Mouse (Mus musculus) midbrain, embryonic 11.5 days (tissue): ENCODE measurements around the gene Ccdc88c. TPM values are rescaled to one million over a fixed set of nuclear protein-coding genes. Genes with fewer than 3 reads are reported as not detected.

Experiments
- ATAC-seq: fragments of 200-750 bp; cut with Nextera tagmentation; 2 replicates; pipeline ENCODE4 v1.8.0; 2017; ENCODE audit warnings: moderate TSS enrichment, moderate library complexity; ENCODE audit not compliant: low FRiP score
- DNase-seq: peaks from one replicate; pipeline ENCODE4 v3.0.0; 2015; ENCODE audit warnings: low spot score; ENCODE audit errors: missing footprints
- H3K27ac ChIP-seq: fragments of 300-500 bp; sonication (generic); 2 replicates; pipeline ENCODE4 v1.5.1; 2014; ENCODE audit warnings: low read depth, low read length
- H3K27me3 ChIP-seq: fragments of 300-500 bp; sonication (generic); 2 replicates; pipeline ENCODE4 v1.6.1; 2014; ENCODE audit warnings: mild to moderate bottlenecking, low read length, moderate library complexity, mixed read lengths; ENCODE audit not compliant: control insufficient read depth, insufficient read depth
- H3K36me3 ChIP-seq: fragments of 300-500 bp; sonication (generic); 2 replicates; pipeline ENCODE4 v1.6.1; 2014; ENCODE audit warnings: mild to moderate bottlenecking, low read length, moderate library complexity, mixed read lengths; ENCODE audit not compliant: control insufficient read depth, insufficient read depth
- H3K4me1 ChIP-seq: fragments of 300-500 bp; sonication (generic); 2 replicates; pipeline ENCODE4 v1.6.1; 2014; ENCODE audit warnings: low read length; ENCODE audit not compliant: control insufficient read depth, insufficient read depth
- H3K4me2 ChIP-seq: fragments of 300-500 bp; sonication (generic); 2 replicates; pipeline ENCODE4 v1.6.1; 2014; ENCODE audit warnings: mild to moderate bottlenecking, moderate library complexity
- H3K4me3 ChIP-seq: fragments of 300-500 bp; sonication (generic); 2 replicates; pipeline ENCODE4 v1.5.1; 2014; ENCODE audit warnings: low read depth, low read length
- H3K9ac ChIP-seq: fragments of 300-500 bp; sonication (generic); 2 replicates; pipeline ENCODE4 v1.6.1; 2014; ENCODE audit warnings: low read length
- H3K9me3 ChIP-seq: fragments of 300-500 bp; sonication (generic); 2 replicates; pipeline ENCODE4 v1.6.1; 2016; ENCODE audit warnings: low read length; ENCODE audit not compliant: control insufficient read depth
- WGBS: fragments of 180-500 bp; shearing (Covaris S2); extraction: QIAGEN DNeasy Blood & Tissue Kit; methylation state at CpG from one replicate; pipeline ENCODE4 v1.1.7; 2014; 5-methylcytosine and 5-hydroxymethylcytosine counted together
- polyA plus RNA-seq: library from polyadenylated mRNA; unstranded; fragments of >200 nt; fragmentation: Nextera tagmentation; extraction: Ambion mirVana; gene quantifications from 2 replicates; pipeline ENCODE4 v1.2.1, GENCODE M21; 2014

Ccdc88c gene
- polyA plus RNA-seq, 1 experiment from 2014 or later = 11.0 TPM

DNA sequence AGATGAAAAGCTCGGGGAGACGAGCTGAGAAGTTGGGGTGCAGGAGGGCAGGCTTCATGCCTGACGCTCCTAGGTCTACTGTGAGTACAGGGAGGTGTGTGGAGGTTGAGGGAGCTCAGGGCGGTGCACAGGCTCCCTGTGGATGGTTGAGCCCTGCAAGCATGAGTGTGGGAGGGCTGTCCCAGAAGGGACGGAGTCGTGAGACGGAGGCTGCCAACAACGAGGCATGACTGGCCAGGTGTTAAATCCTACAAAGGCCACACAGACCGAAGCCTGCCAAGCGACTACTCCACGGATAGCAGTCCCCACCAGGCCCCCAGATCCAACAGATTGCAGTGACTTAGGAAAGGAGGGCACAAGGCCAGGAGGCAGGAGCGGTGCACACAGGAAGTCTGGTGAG lies 118.1 kb downstream of the Ccdc88c start:
- 86% methylated on average over 12 of the region's 12 CpGs for WGBS
- H3K36me3 ChIP-seq = peaks cover 14% of the 10 kb centered on the region
- no peak overlapping the region for H3K4me2 ChIP-seq
- DNase-seq (no peak), ATAC-seq (no peak)
- no peaks in the 10 kb centered on the region for H3K9me3 ChIP-seq
- H3K27ac ChIP-seq = no peak overlapping the region
- H3K27me3 ChIP-seq = peaks cover 4% of the 10 kb centered on the region
- no peak overlapping the region for H3K4me3 ChIP-seq
- peaks cover 6% of the 10 kb centered on the region; the same call in 1 of the 2 replicates for H3K4me1 ChIP-seq
- H3K9ac ChIP-seq = no peak overlapping the region

- Histone ChIP-seq H3K9ac (no peak overlapping the region), H3K9me3 (no peaks in the 10 kb centered on the region), H3K27ac (no peak overlapping the region), H3K27me3 (peaks cover 4% of the 10 kb centered on the region), H3K4me1 (peaks cover 6% of the 10 kb centered on the region; the same call in 1 of the 2 replicates), H3K36me3 (peaks cover 12% of the 10 kb centered on the region), H3K4me3 (no peak overlapping the region), H3K4me2 (no peak overlapping the region)
- ATAC-seq (no peak), DNase-seq (no peak)
- WGBS = 77% methylated on average over 6 of the region's 6 CpGs
Measured at GRCm38 (mm10) chr12:100909765-100910164, 119.1 kb downstream of the Ccdc88c start.

GRCm38 (mm10) chr12:100908298-100909034 lies 120.4 kb downstream of the Ccdc88c start:
- peak; percentile 57 for ATAC-seq

DNA sequence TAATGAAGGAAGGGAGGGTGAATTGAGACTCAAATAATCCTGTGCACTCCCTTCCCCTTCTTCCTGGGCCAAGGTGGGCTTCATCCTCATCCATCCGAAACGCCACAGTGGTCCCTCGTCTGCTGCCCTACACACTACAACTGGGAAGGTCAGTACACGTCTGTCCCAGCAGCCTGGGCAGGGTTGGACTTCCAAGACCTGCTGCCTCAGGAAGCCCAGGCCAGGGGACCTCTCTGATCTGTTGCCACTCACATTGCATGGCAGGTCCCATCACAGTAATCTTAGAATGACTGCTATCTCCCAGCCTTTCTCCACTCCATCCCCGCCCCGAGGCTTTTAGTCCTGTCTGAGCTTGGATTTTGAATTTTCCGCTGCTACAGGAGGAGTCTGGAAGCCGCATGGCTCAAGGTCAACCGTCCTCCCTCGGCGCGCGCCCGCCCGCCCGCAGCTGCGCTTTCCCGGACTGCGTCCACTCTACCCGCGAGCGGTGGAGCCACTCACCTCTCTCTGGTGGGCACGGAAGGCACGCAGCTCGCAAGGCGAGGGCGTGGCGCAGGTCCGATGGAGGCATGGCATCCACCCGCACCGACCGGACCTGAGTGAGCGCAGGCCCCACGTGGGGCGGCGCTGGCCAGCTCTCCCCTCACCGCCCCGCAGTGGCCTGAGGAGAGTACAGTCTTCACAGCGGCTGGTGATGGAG lies 121.1 kb downstream of the Ccdc88c start, which contains the start of gene Gpr68:
TSS of gene Gpr68 (minus strand) at position 601 of the 700 bp plus-strand sequence.
- Histone ChIP-seq H3K4me2 (peak within 1 kb of the TSS; percentile 83), H3K9me3 (no peaks in the 10 kb centered on the region), H3K4me1 (peaks cover 6% of the 10 kb centered on the region; the same call in 1 of the 2 replicates), H3K9ac (peak within 1 kb of the TSS; percentile 70), H3K27me3 (peaks cover 4% of the 10 kb centered on the region), H3K27ac (no peak within 1 kb of the TSS), H3K36me3 (peaks cover 2% of the 10 kb centered on the region), H3K4me3 (peak within 1 kb of the TSS; percentile 41)
- DNase-seq (peak; percentile 91), ATAC-seq (peak; percentile 82)
- 4% methylated on average over 39 of the region's 39 CpGs for whole genome bisulfite sequencing

More at GRCm38 (mm10) chr12:100908298-100909034, 120.4 kb downstream of the Ccdc88c start:
- DNase-seq = no peak
- peaks cover 8% of the 10 kb centered on the region for H3K36me3 ChIP-seq
- peaks cover 6% of the 10 kb centered on the region; the same call in 1 of the 2 replicates for H3K4me1 ChIP-seq
- peaks cover 4% of the 10 kb centered on the region for H3K27me3 ChIP-seq
- WGBS = 13% methylated on average over 10 of the region's 10 CpGs
- peak overlapping the region; percentile 83 for H3K4me2 ChIP-seq
- H3K9me3 ChIP-seq = no peaks in the 10 kb centered on the region
- no peak overlapping the region for H3K27ac ChIP-seq
- H3K4me3 ChIP-seq = peak overlapping the region; percentile 41
- peak overlapping the region; percentile 70 for H3K9ac ChIP-seq

- H3K27me3 ChIP-seq = peaks cover 4% of the 10 kb centered on the region
- H3K36me3 ChIP-seq = no peaks in the 10 kb centered on the region; the same call in 1 of the 2 replicates
- 77% methylated on average over 5 of the region's 5 CpGs for WGBS
- H3K4me3 ChIP-seq = no peak overlapping the region
- no peak overlapping the region for H3K9ac ChIP-seq
- H3K27ac ChIP-seq = no peak overlapping the region
- DNase-seq = no peak
- H3K4me2 ChIP-seq = no peak overlapping the region
- peaks cover 6% of the 10 kb centered on the region; the same call in 1 of the 2 replicates for H3K4me1 ChIP-seq
- ATAC-seq = no peak
- H3K9me3 ChIP-seq = no peaks in the 10 kb centered on the region
Measured at GRCm38 (mm10) chr12:100906861-100907260, 122.0 kb downstream of the Ccdc88c start.

- Histone ChIP-seq H3K27ac (no peak overlapping the region), H3K4me1 (peaks cover 13% of the 10 kb centered on the region), H3K4me2 (no peak overlapping the region), H3K9me3 (no peaks in the 10 kb centered on the region), H3K4me3 (no peak overlapping the region), H3K27me3 (peaks cover 20% of the 10 kb centered on the region), H3K36me3 (no peaks in the 10 kb centered on the region), H3K9ac (no peak overlapping the region)
- DNase-seq (no peak), ATAC-seq (no peak)
- WGBS = 84% methylated on average over 9 of the region's 9 CpGs
Measured at GRCm38 (mm10) chr12:100903761-100904160, 125.1 kb downstream of the Ccdc88c start.

DNA sequence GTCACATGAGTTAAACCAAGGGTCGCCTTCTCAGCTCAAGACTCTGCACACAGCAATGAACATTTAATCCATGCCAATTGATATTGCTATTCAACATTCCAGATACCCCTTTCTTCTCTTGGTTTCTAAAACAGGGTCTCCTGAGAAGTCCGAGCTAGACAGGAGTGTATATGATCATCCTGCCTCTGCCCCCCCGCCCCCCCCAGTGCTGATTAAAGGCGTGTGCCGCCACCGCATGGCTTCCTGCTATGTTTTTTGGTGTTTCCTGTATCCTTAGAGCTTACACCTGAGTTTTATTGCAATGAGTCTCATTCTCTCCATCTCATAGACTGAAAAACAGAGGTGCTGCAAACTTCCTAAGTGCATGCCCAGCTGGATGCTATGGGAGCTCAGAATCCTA lies 127.5 kb downstream of the Ccdc88c start:
- Histone ChIP-seq H3K27me3 (peaks cover 27% of the 10 kb centered on the region), H3K9me3 (no peaks in the 10 kb centered on the region), H3K4me3 (no peak overlapping the region), H3K9ac (no peak overlapping the region), H3K4me1 (peaks cover 13% of the 10 kb centered on the region), H3K36me3 (no peaks in the 10 kb centered on the region), H3K27ac (no peak overlapping the region), H3K4me2 (no peak overlapping the region)
- 73% methylated on average over 6 of the region's 6 CpGs for WGBS
- ATAC-seq (no peak), DNase-seq (no peak)

DNA sequence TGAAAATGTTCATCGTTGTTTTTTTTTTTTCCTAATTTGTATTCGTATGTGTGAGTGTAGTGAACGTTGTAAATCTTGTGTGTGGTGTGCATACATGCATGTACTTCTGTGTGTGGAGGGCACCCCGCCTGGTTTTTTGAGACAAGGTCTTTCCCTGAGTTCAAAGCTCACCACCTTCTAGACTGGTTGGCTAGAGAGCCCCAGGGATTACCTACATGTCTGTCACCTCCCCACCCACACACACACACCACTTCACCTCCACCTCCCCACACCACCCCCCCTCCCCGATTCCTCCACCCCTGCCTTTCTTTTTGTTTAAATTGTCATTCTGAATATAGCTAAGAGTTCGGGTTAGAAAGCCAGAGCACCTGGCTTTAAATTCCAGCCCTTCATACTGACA lies 128.0 kb downstream of the Ccdc88c start:
- H3K36me3 ChIP-seq = no peaks in the 10 kb centered on the region
- ATAC-seq (no peak), DNase-seq (no peak)
- no peak overlapping the region for H3K27ac ChIP-seq
- H3K4me2 ChIP-seq = no peak overlapping the region
- H3K27me3 ChIP-seq = peaks cover 27% of the 10 kb centered on the region
- H3K4me3 ChIP-seq = no peak overlapping the region
- WGBS = 78% methylated on average over 6 of the region's 6 CpGs
- no peak overlapping the region for H3K9ac ChIP-seq
- peaks cover 13% of the 10 kb centered on the region for H3K4me1 ChIP-seq
- no peaks in the 10 kb centered on the region for H3K9me3 ChIP-seq

DNA sequence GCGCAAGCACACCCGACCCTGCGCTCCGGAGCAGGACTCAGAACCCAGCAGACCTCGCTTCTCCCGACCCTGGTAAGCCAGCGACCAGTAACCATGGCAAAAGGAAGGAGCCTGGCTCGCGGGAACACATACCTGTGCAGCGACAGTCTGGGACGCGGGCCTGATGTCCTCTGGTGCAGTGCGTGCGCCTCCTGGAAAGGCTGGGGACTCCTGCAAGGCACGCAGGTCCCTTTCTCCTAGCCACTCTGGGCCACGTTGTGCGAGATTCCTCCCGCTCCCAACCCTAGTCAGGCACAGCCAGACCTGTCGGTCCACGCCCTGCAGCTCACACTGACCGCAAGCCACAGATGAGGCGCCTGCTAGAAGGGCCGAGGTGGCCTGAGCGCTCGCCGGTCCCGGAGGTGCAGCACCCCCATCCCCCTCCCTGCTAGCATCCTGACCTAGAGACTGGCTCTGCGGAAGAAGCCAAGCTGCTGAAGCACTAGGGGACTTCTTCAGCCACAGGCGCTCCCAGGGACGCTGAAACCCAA lies 129.7 kb downstream of the Ccdc88c start:
- peak overlapping the region; percentile 68 for H3K4me2 ChIP-seq
- H3K9ac ChIP-seq = peak overlapping the region; percentile 38
- DNase-seq (peak; percentile 94), ATAC-seq (peak; percentile 47; the same call in 1 of the 2 replicates)
- peaks cover 17% of the 10 kb centered on the region for H3K4me1 ChIP-seq
- H3K9me3 ChIP-seq = no peaks in the 10 kb centered on the region
- under 1% methylated on average over 30 of the region's 30 CpGs for WGBS
- no peak overlapping the region for H3K27ac ChIP-seq
- H3K27me3 ChIP-seq = peaks cover 27% of the 10 kb centered on the region
- no peaks in the 10 kb centered on the region for H3K36me3 ChIP-seq
- H3K4me3 ChIP-seq = peak overlapping the region; percentile 33
